Mouse (Mus musculus) cerebellum, adult 2 months (tissue): ENCODE data around the gene Kcnj4. TPM values are rescaled to one million over a fixed set of nuclear protein-coding genes. Genes with fewer than 3 reads are reported as not detected.
A peak's percentile ranks its signal among the peaks of the same experiment; 100 is the strongest.

Source experiments
- DNase-seq, 2 experiments: peaks; one replicate each; pipeline ENCODE4 v3.0.0; 2021
- H3K27ac ChIP-seq: fragments of 200-500 bp; 2 replicates; pipeline ENCODE4 v1.5.1; 2012; ENCODE audit warnings: low read length, control low read depth, inconsistent platforms; ENCODE audit not compliant: insufficient read depth
- H3K27me3 ChIP-seq: fragments of 200-500 bp; 2 replicates; pipeline ENCODE4 v1.6.1; 2012; ENCODE audit warnings: inconsistent platforms, mild to moderate bottlenecking, low read length, moderate library complexity; ENCODE audit not compliant: control insufficient read depth, insufficient read depth
- H3K4me1 ChIP-seq: fragments of 200-500 bp; 2 replicates; pipeline ENCODE4 v1.6.1; 2011; ENCODE audit warnings: low read length; ENCODE audit not compliant: control insufficient read depth, insufficient read depth
- H3K4me3 ChIP-seq: fragments of 200-500 bp; replicated peaks from 2 replicates; pipeline ENCODE3; 2011; ENCODE audit warnings: mild to moderate bottlenecking, low read depth, low read length, control low read depth; ENCODE audit not compliant: insufficient read depth
- CTCF ChIP-seq: fragments of 200-500 bp; IDR thresholded peaks from 2 replicates; pipeline ENCODE4 v1.5.1; 2011; ENCODE audit warnings: low read depth, mild to moderate bottlenecking, control low read depth, low read length, moderate library complexity, borderline replicate concordance; ENCODE audit not compliant: insufficient read depth
- POLR2A ChIP-seq: fragments of 200-500 bp; IDR thresholded peaks from 2 replicates; pipeline ENCODE4 v1.6.1; 2011; ENCODE audit warnings: low read length, control low read depth, borderline replicate concordance; ENCODE audit not compliant: insufficient read depth
- WGBS: fragments of 180-500 bp; shearing (Covaris S2); methylation state at CpG from one replicate; pipeline ENCODE4 v1.1.7; 2018; 5-methylcytosine and 5-hydroxymethylcytosine counted together
- polyA plus RNA-seq: library from polyadenylated mRNA; depleted of rRNA; stranded (reverse); fragments of >200 nt; gene quantifications from 2 replicates; pipeline ENCODE4 v1.2.3, GENCODE M21; 2012

Gene Kcnj4
- polyA plus RNA-seq, 1 experiment, result 1.5 TPM

DNA sequence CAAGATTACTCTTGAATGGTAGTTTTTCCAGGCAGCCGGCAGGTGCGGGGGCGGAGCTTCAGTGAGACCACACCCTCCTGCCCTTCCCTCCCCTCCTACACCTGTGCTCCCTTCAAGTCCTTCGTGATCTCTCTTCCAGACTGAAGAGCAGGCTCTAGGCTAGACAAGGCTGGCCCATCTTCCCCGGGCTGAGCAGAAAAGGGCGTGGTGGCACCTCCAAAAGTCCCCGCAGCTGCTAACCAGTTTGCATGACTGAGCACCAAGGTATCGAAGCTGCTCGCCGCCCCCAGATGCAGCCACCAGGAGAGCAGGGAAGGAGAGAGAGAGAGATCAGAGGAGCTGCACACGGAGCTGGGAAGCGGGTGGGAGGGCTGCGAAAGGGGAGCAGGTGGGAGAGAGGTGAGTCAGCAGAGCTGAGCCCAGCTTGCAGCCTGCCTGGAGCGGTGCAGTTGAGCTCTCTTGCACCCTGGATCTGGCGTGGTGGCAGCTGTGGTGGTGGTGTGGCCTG is 23.8 kb downstream of the Kcnj4 start:
- no peaks in the 10 kb centered on the region for H3K27me3 ChIP-seq
- H3K4me3 ChIP-seq, result no peak overlapping the region
- H3K4me1 ChIP-seq, result no peaks in the 10 kb centered on the region
- TF ChIP-seq CTCF, result no peak
- no peak for TF ChIP-seq POLR2A
- WGBS, result 17% methylated on average over 15 of the region's 15 CpGs
- H3K27ac ChIP-seq, result no peak overlapping the region
- no peak for DNase-seq

DNA sequence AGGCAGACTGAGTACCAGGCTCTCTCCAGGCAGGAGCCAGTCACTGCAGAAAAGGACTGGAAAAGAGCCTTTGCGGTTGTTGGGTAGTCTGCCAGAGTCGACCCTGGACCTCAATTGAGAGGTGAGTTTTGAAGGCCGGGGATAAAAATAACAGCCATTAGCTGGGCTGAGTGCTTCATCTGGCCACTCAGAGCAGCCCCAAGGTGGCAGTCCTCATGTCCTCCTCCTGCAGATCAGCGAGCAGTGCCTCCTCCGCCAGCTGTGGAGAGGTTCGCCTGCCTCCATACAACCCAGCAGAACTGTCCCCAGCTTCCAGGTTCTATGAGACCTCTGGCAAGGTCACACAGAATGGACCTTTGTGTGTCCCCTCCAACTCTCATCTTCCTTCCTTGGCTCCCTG is 27.8 kb downstream of the Kcnj4 start:
- 40% methylated on average over 6 of the region's 6 CpGs for WGBS
- Histone ChIP-seq H3K4me1 (no peaks in the 10 kb centered on the region), H3K4me3 (no peak overlapping the region), H3K27me3 (no peaks in the 10 kb centered on the region), H3K27ac (no peak overlapping the region)
- no peak for DNase-seq
- TF ChIP-seq POLR2A (no peak), CTCF (no peak)

DNA sequence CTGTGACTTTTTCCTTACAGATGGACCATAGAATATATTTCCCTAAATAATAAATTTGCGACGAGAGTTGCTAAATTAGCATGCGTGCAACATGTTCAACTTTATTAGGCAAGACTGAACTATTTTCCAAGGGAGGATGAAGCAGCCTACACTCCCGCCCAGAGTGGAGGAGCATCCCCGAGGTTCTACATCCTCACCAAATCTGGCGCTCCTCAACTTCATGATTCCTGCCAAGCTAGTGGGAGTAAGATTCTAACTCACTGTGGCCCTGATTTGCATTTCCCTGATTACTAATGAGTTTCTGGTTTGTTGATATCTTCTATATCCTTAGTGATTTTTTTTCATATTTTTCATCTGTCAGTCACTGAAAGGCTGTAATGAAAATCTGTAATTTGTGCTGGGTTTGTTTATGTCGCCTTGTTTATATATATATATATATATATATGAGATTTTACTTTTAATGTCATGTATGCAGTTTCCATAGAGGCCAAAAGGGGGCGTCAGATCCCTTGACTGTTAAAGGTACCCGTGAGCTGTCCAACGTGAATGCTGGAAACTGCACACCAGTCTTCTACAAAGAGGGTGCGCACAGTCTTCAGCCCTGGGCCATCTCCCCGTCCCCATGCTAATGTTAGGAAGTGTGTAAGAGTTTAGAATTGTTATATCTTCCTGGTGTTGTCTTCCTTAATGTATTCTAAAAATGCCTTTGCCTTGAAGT is 31.2 kb downstream of the Kcnj4 start:
- no peak overlapping the region for H3K27ac ChIP-seq
- WGBS, result 54% methylated on average over 12 of the region's 12 CpGs
- H3K4me3 ChIP-seq, result no peak overlapping the region
- no peaks in the 10 kb centered on the region for H3K4me1 ChIP-seq
- H3K27me3 ChIP-seq, result no peaks in the 10 kb centered on the region
- TF ChIP-seq CTCF (no peak), POLR2A (no peak)
- no peak for DNase-seq

DNA sequence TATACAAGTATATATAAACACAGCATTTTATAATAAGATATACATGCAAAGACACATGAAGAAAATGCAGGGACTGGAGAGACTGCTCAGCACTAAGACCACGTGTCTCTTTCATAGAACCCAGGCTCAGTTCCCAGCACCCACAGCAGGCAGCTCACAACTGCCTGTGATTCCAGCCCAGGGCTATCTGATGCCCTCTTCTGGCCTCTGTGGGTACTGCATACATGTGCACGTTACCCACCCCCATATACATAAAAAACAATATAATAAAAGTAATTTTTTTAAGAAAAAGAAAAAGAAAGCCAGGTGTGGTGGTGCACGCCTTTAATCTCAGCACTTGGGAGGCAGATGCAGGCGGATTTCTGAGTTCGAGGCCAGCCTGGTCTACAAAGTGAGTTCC is 32.0 kb downstream of the Kcnj4 start:
- Histone ChIP-seq H3K4me1 (no peaks in the 10 kb centered on the region), H3K27me3 (no peaks in the 10 kb centered on the region), H3K27ac (no peak overlapping the region), H3K4me3 (no peak overlapping the region)
- DNase-seq, result no peak
- TF ChIP-seq POLR2A (no peak), CTCF (no peak)
- WGBS, result 89% methylated on average over 5 of the region's 5 CpGs

DNA sequence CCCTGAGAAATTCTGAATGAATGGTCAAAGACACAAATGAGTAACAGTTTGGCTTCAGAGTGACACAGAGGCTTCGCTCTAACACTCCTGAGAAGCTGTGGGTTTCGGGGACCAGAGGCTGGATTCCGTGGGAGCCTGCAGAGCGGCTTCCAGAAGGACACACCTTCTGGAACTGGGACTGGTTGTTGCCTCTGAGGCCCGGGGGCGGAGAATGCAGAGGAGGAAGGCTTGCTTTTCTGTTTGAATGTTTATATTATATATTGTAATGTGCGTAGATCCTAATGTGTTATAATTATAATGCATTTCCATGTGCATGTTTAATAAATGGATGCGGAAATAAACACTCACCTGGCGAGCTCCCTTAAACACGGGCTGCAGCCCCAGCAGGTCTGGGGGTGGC is 33.9 kb downstream of the Kcnj4 start:
- no peak overlapping the region for H3K27ac ChIP-seq
- WGBS, result 48% methylated on average over 10 of the region's 10 CpGs
- no peak for TF ChIP-seq CTCF
- no peak for TF ChIP-seq POLR2A
- no peak overlapping the region for H3K4me3 ChIP-seq
- no peaks in the 10 kb centered on the region for H3K4me1 ChIP-seq
- no peak for DNase-seq
- no peaks in the 10 kb centered on the region for H3K27me3 ChIP-seq

DNA sequence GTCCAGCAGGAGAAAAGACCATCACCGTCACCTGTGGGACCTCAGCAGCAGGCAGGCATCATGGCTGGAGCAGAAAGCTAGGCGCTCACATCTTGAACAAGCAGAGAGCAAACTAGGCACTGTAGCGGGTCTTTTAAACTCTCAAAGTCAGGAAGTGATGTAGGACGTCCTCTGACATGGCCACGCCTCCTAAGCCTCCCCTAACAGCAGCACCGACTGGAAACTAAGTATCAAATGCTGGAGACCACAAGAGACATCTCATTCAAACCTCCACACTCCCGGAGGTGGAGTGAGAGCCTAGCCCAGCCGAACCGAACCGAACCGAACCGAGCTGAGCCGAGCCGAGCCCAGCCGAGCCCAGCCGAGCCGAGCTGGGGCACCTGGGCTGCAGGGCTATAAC is 34.5 kb downstream of the Kcnj4 start:
- no peaks in the 10 kb centered on the region for H3K27me3 ChIP-seq
- H3K4me1 ChIP-seq, result no peaks in the 10 kb centered on the region
- 21% methylated on average over 17 of the region's 17 CpGs for WGBS
- TF ChIP-seq POLR2A (no peak), CTCF (no peak)
- no peak for DNase-seq
- no peak overlapping the region for H3K4me3 ChIP-seq
- H3K27ac ChIP-seq, result no peak overlapping the region

DNA sequence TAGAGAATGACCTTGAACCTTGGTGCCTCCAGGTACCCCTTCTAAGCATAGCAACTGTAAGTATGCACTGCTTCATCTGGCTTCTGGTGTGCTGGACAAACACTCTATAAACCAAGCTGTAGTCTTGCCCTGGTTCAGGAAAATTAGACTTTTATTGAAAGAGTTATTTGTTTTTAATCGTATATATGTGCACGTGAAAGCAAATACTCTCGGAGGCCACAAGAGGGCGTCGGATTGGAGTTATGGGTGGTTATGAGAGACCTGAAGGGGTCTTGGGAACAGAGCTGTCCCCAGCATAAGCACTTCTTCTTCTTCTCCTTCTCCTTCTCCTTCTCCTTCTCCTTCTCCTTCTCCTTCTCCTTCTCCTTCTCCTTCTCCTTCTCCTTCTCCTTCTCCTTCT is 35.5 kb downstream of the Kcnj4 start:
- DNase-seq, result no peak
- H3K27me3 ChIP-seq, result no peaks in the 10 kb centered on the region
- WGBS, result 71% methylated on average over 5 of the region's 5 CpGs
- no peak overlapping the region for H3K27ac ChIP-seq
- TF ChIP-seq CTCF (no peak), POLR2A (no peak)
- no peak overlapping the region for H3K4me3 ChIP-seq
- no peaks in the 10 kb centered on the region for H3K4me1 ChIP-seq

DNA sequence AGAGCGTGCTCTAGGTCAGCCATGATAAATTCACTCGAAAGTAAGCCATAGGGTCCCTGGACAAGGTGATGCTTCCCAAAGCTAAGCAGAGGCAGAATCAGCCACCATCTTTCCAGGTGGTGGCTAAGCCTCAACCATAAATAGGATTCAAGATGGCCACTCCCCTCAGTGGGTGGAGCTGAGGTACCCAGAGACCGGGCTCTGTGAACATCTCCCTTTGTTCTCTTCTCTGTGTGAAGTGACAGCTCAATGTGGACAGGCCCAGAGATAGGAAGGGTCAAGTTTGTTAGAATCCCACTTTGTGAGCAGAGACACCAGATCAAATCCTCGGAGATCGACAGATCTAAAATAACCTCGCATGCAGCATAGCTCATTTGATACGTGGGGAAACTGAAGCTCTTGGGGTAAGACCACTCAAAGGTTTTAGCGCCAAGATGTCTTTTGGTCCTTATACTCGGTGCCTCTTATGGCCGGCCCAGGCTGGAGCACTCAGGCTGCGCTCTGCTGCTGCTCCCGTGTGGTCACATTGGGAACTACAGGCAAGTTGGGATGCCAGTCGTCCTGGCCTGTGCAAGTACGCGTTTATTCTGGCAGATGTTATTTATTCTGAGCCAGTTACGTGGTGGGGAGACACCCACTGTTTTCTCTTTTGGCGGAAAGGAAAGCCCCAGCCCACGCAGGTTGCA is 38.3 kb downstream of the Kcnj4 start:
- H3K4me3 ChIP-seq, result no peak overlapping the region
- 7% methylated on average over 18 of the region's 18 CpGs for WGBS
- H3K4me1 ChIP-seq, result no peaks in the 10 kb centered on the region
- peak; percentile 71 to 87 for DNase-seq
- H3K27ac ChIP-seq, result no peak overlapping the region
- H3K27me3 ChIP-seq, result no peaks in the 10 kb centered on the region
- TF ChIP-seq POLR2A, result no peak
- TF ChIP-seq CTCF, result peak; percentile 100
